Mouse (Mus musculus) erythroblast, embryonic 14.5 days (primary cell): Measurements from ENCODE around the gene Mrpl4. TPM values are rescaled to one million over a fixed set of nuclear protein-coding genes. Genes with fewer than 3 reads are reported as not detected.

Experiments
- H3K27me3 ChIP-seq: 2 replicates; pipeline ENCODE4 v1.6.1; 2012; ENCODE audit warnings: inconsistent platforms; ENCODE audit not compliant: control insufficient read depth
- H3K36me3 ChIP-seq: 2 replicates; pipeline ENCODE4 v1.6.1; 2012; ENCODE audit warnings: mild to moderate bottlenecking, inconsistent platforms; ENCODE audit not compliant: control insufficient read depth
- H3K4me1 ChIP-seq: 2 replicates; pipeline ENCODE4 v1.6.1; 2012; ENCODE audit warnings: inconsistent platforms; ENCODE audit not compliant: control insufficient read depth
- H3K4me3 ChIP-seq: replicated peaks from 2 replicates; pipeline ENCODE3; 2012; ENCODE audit warnings: moderate library complexity, mild to moderate bottlenecking, inconsistent platforms
- H3K9me3 ChIP-seq: 2 replicates; pipeline ENCODE4 v1.6.1; 2012; ENCODE audit warnings: low read length, inconsistent platforms, mixed read lengths; ENCODE audit not compliant: control insufficient read depth
- GATA1 ChIP-seq: IDR thresholded peaks from 2 replicates; pipeline ENCODE4 v1.6.1; 2012; ENCODE audit warnings: low read length, inconsistent platforms, mixed read lengths
- TAL1 ChIP-seq: IDR thresholded peaks from 3 replicates; pipeline ENCODE4 v1.6.1; 2012; ENCODE audit warnings: low read length, inconsistent platforms, mixed read lengths
- polyA plus RNA-seq: library from polyadenylated mRNA; stranded (reverse); fragments of >175 nt; gene quantifications from 2 replicates; pipeline ENCODE4 v1.2.3, GENCODE M21; 2012

Mrpl4 gene
- polyA plus RNA-seq, 1 experiment, result 11.7 TPM

GRCm38 (mm10) chr9:21031896-21032351 is 29.4 kb downstream of the Mrpl4 start, which contains the start of gene Icam5:
Icam5 (plus strand) TSS chr9:21032073.
- Histone ChIP-seq H3K9me3 (peaks cover 18% of the 10 kb centered on the region), H3K36me3 (peaks cover 46% of the 10 kb centered on the region), H3K4me3 (peak within 1 kb of the TSS; percentile 70), H3K27me3 (peaks cover 56% of the 10 kb centered on the region), H3K4me1 (peaks cover 83% of the 10 kb centered on the region)
- TF ChIP-seq GATA1 (no peak), TAL1 (no peak)

- Histone ChIP-seq H3K4me3 (peak overlapping the region; percentile 70), H3K27me3 (peaks cover 61% of the 10 kb centered on the region), H3K9me3 (peaks cover 20% of the 10 kb centered on the region), H3K36me3 (peaks cover 43% of the 10 kb centered on the region), H3K4me1 (peaks cover 83% of the 10 kb centered on the region)
- no peak for TF ChIP-seq TAL1
- no peak for TF ChIP-seq GATA1
Measured at GRCm38 (mm10) chr9:21032491-21032890, 30.0 kb downstream of the Mrpl4 start.

- H3K36me3 ChIP-seq, result peaks cover 38% of the 10 kb centered on the region
- H3K4me3 ChIP-seq, result peak overlapping the region; percentile 70
- H3K27me3 ChIP-seq, result peaks cover 68% of the 10 kb centered on the region
- TF ChIP-seq GATA1 (no peak), TAL1 (no peak)
- H3K9me3 ChIP-seq, result peaks cover 24% of the 10 kb centered on the region
- peaks cover 82% of the 10 kb centered on the region for H3K4me1 ChIP-seq
Measured at GRCm38 (mm10) chr9:21033136-21033535, 30.6 kb downstream of the Mrpl4 start.

- TF ChIP-seq TAL1 (no peak), GATA1 (no peak)
- Histone ChIP-seq H3K9me3 (peaks cover 27% of the 10 kb centered on the region), H3K4me1 (peaks cover 79% of the 10 kb centered on the region), H3K36me3 (peaks cover 37% of the 10 kb centered on the region), H3K4me3 (no peak overlapping the region), H3K27me3 (peaks cover 78% of the 10 kb centered on the region)
Measured at GRCm38 (mm10) chr9:21034481-21035085, 32.0 kb downstream of the Mrpl4 start.

GRCm38 (mm10) chr9:21035586-21035985 is 33.0 kb downstream of the Mrpl4 start:
- no peak for TF ChIP-seq GATA1
- no peak for TF ChIP-seq TAL1
- H3K4me1 ChIP-seq, result peaks cover 83% of the 10 kb centered on the region
- peaks cover 27% of the 10 kb centered on the region for H3K9me3 ChIP-seq
- H3K36me3 ChIP-seq, result peaks cover 32% of the 10 kb centered on the region
- peaks cover 78% of the 10 kb centered on the region for H3K27me3 ChIP-seq
- no peak overlapping the region for H3K4me3 ChIP-seq

- TF ChIP-seq TAL1 (no peak), GATA1 (no peak)
- peaks cover 78% of the 10 kb centered on the region for H3K27me3 ChIP-seq
- no peak overlapping the region for H3K4me3 ChIP-seq
- peaks cover 27% of the 10 kb centered on the region for H3K9me3 ChIP-seq
- H3K36me3 ChIP-seq, result peaks cover 32% of the 10 kb centered on the region
- H3K4me1 ChIP-seq, result peaks cover 85% of the 10 kb centered on the region
Measured at GRCm38 (mm10) chr9:21036161-21036560, 33.6 kb downstream of the Mrpl4 start.

GRCm38 (mm10) chr9:21036666-21037065 is 34.1 kb downstream of the Mrpl4 start:
- Histone ChIP-seq H3K9me3 (peaks cover 27% of the 10 kb centered on the region), H3K4me3 (no peak overlapping the region), H3K4me1 (peaks cover 85% of the 10 kb centered on the region), H3K36me3 (peaks cover 29% of the 10 kb centered on the region), H3K27me3 (peaks cover 74% of the 10 kb centered on the region)
- no peak for TF ChIP-seq GATA1
- no peak for TF ChIP-seq TAL1

GRCm38 (mm10) chr9:21037481-21037891 is 34.9 kb downstream of the Mrpl4 start:
- TF ChIP-seq TAL1 (no peak), GATA1 (no peak)
- Histone ChIP-seq H3K4me3 (no peak overlapping the region), H3K36me3 (peaks cover 29% of the 10 kb centered on the region), H3K4me1 (peaks cover 76% of the 10 kb centered on the region), H3K9me3 (peaks cover 27% of the 10 kb centered on the region), H3K27me3 (peaks cover 66% of the 10 kb centered on the region)

- peak; percentile 55 for TF ChIP-seq GATA1
- TF ChIP-seq TAL1, result peak; percentile 34; the same call in 1 of the 3 replicates
- H3K9me3 ChIP-seq, result peaks cover 25% of the 10 kb centered on the region
- H3K36me3 ChIP-seq, result peaks cover 23% of the 10 kb centered on the region
- peaks cover 62% of the 10 kb centered on the region for H3K4me1 ChIP-seq
- no peak overlapping the region for H3K4me3 ChIP-seq
- peaks cover 43% of the 10 kb centered on the region for H3K27me3 ChIP-seq
Measured at GRCm38 (mm10) chr9:21039779-21040178, 37.2 kb downstream of the Mrpl4 start.
